Mouse (Mus musculus) left cerebral cortex, adult 8-10 months (tissue): Measurements from ENCODE around the gene Trim2. TPM values are rescaled to one million over a fixed set of nuclear protein-coding genes. Genes with fewer than 3 reads are reported as not detected.

ENCODE experiments used
- DNase-seq, 2 experiments: peaks; one replicate each; pipeline ENCODE4 v3.0.0; 2022; ENCODE audit warnings: low spot score in 2 of 2
- total RNA-seq, 4 experiments: library from RNA; stranded (reverse); gene quantifications; 2 replicates each; pipeline ENCODE4 v1.2.4; 2022

The Trim2 gene
- total RNA-seq, 4 experiments from 2014 or later = 252 to 273 (median 260) TPM

DNA sequence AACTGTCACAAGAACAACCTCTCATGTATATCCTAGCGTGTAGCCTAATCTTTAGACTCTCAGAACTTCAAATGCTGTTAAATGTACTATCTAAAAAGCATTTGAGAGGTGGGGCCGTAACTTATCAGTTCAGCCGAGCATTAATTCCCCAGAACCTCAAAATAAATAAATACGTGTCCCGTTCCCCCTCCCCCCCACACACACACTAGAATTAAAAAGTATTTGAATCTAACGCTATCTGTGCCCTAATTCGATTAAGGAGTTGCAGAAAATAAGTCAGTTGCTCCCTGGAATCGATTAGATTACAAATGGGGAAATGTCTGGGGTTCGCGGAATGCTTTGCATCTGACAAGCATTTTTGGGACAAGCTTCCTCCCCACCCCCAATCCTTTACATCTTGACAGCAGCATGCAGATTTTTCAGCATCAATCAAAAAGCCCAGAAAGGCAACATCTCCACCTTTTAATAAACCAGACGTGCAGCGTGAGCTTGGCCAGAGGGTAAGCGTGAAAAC lies 48.1 kb downstream of the Trim2 start:
- no peak for DNase-seq

DNA sequence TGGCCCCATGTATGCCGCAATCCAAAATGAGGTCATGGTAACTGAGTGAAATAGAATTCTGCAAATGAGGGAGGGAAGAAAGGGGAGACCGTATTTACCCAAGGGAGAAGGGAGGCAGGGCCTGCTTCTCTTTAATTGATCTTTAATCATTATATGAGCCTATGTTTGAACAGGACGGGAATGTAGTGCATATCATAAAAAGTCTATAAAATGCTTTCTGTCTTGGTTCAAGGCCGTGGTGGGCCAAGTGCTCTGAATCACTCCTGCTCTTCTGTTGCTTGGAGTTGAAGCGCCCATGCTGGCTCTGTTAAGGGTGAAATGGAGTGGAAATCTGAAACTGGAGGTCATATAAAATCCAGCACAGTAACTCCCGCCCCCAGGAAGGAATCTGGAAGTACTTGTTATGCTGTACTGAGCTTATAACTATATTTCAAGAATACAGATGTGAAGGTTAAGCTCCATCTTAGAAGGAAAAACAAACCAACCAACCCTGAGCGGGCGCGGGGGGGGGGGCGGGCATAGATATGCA lies 48.6 kb downstream of the Trim2 start:
- DNase-seq = no peak

DNA sequence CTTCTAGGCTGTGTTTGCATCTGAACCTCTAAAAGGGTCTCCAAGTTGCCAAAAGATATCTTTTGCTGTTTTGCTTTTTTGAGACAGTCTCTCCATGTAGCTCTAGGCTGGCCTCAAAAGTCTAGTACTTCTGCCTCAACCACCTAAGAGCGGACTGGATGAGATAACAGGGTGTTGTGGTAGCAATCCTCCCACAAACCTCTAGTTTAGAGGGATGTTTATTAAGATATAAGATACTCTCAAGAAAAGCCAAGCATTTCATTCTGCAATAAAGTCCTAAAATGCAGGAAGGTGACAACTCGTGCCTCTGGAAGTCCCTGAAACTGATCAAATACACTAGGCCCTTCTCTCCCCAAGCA lies 52.2 kb downstream of the Trim2 start:
- DNase-seq = no peak

DNA sequence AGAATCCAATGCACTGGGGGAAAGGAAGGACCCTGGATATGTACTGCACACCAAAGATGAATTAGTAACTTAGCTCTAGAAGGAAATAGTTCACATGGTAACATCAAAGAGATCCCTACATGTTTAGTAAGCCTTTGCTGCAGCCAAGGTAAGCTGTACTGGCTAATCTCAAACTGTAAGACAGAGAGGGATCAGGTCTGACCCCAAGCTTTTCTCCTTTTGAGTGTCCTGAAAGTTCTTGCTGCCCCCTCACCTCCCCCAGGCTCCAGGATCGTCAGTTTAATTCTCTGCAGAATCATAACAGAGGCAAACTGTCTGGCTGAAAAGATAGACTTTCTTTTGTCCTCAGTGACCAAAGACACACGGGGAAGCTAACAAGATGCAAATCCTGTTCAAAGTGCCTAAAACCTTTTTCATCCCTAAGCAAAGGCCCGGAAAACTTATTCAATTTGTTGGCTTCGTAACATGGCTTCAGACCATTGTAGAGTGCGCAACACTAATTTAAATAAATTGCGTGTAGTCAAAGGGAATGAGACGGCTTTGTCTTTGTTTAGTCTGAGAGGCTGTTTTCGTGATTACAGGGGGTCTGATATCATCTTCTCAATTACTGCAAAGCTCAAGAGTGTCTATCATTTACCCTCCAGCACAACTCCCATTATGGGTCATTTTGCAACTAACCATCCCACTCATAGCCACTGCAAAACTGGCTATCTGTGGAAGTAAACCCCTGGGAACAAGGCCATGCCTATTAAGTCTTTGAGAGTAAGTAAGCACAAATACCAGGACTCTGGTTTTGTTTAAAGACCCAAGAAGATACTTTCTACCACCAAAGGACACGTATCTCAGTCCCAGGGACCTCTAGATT lies 52.8 kb downstream of the Trim2 start:
- no peak for DNase-seq

DNA sequence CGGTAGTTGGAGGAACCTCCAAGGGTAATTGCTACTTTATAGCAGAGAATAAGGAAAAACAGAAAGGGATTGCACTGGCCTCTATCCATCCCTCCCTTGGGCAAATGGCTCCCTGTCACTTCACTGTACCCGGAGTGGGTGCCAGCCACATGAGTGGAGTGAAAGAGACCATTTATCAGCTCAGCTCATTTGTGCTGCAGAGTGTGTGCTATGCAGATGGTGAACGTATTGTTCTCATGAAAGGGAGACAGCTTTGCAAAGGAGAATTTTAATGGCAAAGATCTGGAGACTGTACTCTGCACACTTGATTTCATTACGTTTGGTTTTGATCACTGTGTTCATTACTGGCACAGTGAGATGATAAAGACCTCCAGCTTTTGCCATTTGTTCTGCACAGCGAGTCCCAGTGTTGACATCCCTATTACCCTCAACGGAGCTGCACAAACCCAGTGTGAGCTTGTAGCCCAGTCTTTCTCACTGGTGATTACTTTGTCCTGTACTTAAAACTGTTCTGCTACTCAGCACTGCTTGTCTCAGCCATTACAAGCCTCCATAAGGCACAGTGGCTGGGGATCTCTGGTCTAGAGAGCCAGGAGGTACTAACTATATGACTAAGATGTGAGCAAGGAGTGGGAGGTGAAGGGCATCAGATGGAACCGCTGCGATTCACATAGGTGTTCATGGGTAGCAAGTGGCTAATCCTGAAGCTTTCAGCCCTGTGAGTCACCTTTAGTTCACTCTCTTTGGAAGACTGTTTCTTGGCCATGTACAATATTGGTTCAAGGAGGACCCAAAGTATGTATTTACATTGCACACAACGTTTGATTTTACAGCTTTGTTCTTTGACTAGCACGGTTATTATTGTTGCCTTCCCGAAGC lies 53.7 kb downstream of the Trim2 start:
- DNase-seq = peak in 1 of 2 experiments; percentile 44

DNA sequence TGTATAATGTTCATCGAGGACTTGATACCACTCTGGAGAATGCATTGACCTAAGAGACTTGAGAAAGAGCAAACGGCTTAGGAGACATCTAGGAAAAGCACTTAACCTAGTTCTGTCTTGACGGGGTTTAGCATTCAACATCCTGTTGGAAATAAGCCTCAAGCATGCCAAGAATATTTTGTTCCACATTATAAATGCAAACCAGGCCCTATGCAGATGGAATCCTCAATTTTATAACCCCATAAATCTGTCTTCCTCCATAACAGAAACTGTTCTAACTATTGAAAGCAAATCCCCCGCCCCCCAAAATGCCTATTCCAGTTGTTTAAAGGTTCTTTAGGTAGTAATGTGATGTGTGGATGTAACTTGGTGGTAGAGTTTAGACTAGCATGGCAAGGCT lies 55.0 kb downstream of the Trim2 start:
- DNase-seq = no peak

DNA sequence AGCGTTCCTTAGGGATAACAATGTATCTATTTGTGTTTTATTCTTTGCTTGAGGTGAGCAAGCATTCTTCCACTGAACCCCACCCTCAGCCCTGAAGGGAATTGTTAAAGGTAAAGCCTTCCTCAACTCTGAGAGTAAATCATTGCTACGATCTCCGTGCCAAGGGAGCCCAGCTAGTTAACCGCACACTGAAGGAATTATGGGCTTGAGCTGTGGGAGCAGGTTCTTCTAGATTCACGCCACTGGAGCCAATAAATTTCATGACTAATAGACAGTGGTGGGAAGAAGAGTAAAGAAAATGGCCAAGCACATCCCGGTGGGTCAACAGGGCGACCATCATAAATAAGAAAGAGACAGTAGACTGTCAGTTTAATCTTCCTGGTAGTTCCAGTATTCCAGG lies 56.4 kb downstream of the Trim2 start:
- DNase-seq = no peak

DNA sequence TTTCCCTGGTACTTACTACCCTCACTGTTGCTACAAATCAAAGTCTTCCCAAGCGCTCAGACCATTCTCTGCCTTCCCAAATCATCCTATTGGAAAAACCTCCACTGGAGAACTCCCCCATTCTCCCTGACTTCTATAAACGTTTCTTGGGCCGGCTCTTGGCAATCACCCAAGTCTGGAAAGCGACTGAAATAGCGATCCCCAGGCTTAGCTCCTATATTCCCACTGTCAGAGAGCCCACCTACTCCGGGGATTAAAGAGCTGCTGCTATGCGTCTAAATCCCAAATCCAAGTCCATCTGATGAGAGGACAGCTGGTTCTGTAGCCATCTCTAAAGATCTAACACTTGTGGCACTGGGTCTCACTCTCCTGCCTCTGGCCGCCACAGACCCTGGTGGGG lies 58.9 kb downstream of the Trim2 start:
- DNase-seq = no peak

DNA sequence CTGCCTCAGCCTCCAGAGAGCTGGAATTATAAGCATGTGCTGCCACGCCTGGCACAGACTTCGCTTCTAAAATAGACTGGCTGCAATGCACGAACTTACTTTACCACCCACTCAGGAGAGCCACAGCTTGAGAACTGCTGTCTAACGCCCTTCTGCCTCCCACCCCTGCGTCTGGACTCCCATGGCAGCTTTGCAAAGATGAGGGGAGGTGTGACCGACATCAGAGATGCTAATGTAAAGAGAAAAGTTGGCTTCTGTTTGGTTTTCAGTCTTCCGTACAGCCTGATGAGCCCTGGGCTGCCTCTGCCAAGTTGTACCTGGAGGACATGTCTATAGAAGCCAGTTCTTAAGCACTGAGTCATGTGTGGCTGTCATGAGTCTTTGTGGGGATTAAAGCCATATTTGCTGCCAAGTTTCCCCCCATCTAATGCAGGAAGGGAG lies 60.2 kb downstream of the Trim2 start:
- peak in 1 of 2 experiments; percentile 96 for DNase-seq

DNA sequence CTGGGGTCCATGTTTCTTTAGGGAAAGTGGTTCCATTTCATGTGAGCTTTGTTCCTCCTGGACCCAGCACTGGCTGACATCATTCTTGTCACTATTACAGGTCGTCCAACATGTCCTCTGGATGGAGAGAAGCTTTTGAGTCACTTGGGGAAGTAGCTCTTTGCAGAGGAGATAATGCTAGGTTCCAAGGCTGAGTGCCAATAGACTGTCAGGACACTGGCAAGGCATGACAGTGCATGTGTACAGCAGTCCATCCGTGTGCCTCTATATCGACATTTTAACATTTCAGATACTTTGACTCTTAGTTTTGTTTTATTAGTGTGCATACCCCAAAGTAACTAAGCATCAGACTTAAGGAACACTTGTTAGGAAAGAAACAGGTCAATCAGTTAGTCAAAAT lies 63.6 kb downstream of the Trim2 start:
- DNase-seq = no peak

DNA sequence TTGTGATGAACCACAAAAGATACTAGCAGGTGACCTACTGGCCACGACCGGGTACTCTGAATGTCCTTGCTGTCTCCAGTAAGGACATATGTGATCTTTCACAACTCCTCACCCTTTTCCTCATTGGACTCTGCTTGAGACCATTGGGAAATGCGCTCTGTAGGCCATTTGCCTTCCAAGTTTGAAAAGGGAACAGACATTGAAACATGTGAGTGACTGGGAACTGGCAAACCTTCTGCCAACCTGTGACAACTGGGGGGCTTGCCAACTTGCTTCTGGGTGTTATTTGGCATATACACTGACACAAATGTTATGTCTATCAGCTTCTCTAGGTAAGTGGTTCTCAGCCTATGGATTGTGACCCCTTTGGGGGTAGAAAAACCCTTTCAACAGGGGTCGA lies 64.2 kb downstream of the Trim2 start:
- DNase-seq = no peak

DNA sequence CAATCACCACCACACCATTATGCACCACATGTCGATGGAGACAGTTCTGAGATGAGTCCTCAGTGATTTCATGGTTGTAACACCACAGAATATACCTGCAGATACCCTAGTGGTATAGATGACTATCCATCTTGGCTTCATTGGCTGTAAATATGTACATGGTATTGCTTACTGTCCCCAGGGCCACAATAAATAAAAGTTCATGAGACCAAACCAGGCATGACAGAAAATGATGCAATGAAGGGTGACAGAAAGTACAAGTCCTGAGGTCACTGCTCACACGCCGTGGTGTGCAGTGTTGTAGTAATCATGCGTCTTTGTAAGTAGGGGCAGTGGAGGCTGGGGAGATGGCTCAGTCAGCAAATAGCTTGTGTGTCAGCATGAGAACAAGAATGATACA lies 65.6 kb downstream of the Trim2 start:
- DNase-seq = no peak

DNA sequence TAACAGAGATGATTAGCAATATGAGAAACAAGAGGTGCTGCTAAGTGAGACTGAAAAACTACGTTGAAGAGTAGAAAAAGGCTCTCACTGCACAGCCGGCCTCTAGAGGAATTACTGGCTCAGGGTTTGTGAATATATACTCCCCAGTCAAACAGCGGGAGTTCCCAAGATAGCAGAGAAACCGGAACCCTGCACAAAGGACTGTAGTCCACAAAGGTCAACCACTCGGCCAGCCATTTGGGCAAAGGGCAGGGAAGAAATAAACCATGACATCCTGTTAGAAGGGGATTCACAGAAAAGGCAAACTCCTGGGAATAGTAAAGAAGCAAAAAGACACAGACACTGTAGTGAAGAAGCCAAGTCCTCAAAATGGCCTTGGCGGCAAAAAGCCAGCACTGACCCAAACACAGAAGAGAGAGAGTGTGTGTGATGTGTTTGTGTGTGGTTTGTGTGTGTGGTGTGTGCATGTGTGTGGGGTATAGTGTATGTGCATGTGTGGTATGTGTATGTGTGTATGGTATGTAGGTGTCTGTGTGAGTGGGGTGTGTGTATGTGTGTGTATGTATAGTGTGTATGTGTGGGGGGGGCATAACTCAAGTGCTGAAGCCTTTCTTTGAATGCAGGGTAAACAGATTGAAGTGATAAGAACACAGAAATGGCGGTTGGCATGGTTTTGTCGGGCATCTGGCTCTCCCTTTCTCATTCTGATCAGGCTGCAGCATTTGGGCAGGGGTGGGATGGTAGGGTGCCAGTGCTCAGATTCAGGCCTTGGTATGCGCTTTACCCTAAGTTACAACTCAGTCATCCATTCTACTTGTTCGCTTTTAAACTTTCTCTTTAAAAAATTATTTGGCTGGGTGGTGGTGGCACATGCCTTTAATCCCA lies 71.0 kb downstream of the Trim2 start:
- DNase-seq = no peak

DNA sequence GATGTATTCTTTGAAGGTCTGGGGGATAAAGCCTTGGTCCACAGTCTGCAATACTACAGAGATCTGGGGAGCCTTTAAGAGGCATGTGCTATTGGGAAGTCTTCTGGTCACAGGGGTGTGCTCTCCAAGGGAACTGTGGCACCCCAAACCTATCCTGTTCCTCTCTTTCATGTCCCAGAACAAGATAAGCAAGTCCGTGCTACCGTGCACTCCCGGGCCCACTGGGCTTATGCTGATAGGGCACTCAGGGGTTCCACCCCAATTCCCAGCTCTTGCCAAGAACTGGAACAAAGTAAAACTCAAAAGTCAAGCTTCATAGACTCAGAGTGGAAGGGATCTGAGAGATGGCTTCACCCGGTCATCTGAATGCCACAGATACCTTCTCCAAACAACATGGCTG lies 72.1 kb downstream of the Trim2 start:
- no peak for DNase-seq

DNA sequence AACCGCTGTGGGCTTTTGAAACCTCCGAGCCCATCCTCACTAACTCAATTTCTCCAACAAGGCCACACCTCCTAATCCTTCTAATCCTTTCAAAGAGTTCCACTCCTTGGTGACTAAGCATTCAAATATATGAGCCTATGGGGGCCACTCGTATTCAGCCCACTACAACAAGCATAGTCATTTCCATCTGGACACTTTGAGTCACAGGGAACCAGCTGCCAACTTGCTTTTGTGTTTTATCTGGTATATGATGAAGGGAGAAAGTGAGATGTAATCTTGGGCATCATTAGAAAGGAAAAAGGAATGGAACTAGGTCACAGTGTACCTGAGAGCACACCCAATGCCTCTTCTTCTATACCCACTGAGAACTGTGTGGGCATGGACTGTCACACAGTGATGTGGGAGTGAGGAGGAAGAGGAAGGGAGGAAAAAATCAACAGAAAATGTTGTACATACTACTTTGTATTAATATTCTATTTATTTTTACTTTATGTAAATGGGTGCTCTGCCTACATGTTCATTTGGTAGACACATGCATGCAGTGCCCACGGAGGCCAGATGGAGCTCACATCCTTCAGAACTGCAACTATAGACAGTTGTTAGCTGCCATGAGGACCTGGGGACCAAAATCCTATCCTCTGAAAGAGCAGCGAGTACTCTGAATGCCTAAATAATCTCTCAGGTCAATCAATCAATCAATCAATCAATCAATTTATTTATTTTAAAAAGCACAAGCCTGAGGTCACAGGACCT lies 72.8 kb downstream of the Trim2 start:
- DNase-seq = no peak

DNA sequence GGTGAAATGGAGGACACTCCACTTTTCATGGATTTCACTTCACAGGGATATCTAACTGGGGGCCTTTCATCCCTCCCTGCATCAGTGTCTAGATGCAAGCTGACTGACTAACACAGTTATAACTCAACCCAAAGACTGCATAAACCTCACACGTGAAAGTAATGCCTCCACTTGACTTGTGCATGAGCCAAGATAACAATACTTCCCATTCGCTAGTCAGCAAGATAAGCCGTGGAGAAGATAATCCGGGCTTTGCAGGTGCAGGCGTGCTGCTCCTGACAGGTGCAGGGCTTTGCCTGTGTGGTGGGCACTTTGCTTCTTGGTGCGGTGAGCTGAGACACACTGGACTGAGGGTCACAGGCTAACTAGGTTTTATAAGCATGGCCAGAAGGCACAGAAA lies 74.4 kb downstream of the Trim2 start:
- DNase-seq = no peak

DNA sequence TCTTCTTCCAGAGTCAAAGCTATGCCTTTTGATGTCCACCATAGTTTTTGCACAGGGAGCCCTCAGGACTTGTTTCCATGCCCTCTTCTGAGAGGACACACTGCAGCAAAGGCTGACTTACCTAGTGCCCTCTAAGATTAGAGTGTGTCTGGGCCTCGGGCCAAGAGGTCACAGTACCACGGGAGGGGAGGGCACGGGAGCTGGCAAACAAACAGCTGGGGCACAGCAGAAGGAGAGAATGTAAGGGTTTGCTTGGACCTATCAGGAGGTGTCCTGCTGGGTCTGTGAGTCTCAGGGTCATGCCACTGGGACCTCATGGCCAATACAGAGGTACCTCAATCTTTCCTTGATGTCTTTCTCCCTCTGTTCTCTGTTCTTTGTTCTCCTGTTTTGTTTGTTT lies 75.7 kb downstream of the Trim2 start:
- DNase-seq = no peak

DNA sequence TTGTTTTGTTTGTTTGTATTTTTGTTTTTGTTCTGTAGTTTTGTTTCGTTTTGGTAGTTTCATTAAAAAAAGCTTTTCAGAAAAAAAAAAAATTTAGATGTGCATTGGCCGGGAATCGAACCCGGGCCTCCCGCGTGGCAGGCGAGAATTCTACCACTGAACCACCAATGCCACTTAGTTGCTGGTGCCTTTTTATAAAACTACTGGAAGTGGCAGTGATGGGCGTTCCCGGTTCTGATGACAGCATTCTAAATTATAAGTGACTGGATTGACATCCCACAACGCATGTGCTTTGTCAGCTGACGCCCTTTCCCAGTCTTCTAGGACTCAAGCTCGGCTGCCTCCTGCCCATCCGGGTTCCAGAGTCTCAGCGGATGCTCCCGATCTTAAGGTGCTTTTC lies 77.8 kb downstream of the Trim2 start:
- DNase-seq = peak in 1 of 2 experiments; percentile 39

DNA sequence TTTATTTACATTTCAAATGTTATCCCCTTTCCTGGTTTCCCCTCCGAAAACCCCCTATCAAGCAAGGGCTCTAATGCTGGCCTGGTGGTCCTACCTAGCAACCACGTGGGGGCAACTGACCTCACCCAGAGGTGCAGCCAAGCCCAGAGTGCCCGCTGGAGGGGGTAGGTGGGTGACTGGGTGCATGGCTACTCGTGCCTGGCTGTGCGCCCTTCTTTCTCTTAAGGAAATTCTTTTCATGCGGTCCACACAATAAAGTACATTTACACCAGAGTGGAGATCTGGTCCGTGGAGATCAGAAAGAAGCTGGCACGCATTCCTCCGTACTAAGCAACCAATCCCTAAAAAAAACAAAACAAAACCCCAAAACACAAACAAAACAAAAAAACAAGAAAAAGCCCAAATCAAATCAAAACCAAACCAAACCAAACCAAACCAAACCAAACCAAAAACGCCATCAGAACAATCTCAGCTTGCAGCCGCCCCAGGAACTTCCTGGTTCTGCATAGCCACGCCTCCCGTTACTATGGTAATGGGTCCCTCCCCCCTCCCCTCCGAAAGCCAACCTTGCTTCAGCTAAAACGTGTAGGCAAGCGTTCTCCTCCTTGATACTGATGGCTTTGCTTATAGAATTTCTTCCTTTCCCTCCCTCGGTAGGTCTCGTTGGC lies 78.3 kb downstream of the Trim2 start:
- no peak for DNase-seq

DNA sequence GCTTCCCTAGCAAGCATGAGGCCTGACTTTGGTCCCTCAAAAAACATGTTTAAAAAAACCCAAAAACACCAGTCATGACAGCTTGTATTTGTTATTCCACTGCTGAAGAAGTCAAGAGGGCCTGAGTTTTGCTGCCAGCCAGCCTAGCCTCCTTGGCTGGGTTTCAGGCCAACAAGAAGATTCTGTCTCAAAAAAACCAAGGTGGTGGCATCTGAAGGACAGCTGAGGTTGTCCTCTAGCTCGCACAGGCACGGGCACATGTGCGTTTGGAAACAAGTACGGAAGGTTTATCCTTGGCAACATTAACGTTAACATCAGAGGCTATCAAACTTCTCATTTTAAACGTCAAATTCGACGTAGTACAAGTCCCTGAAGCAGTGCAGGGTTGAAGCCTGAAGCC lies 79.0 kb downstream of the Trim2 start:
- no peak for DNase-seq
